Mouse (Mus musculus) right cerebral cortex, postnatal 14 days (tissue): ENCODE results near the gene Siglecg.

Source experiments
- DNase-seq: peaks from one replicate; pipeline ENCODE4 v3.0.0; 2022

The Siglecg gene

GRCm38 (mm10) chr7:43443126-43443916 is 35.3 kb downstream of the Siglecg start:
- DNase-seq: peak; percentile 59

- peak; percentile 91 for DNase-seq
Measured at GRCm38 (mm10) chr7:43443917-43444293, 35.9 kb downstream of the Siglecg start, which contains the start of the genes Etfb and Gm45233. Etfb (plus strand) TSS chr7:43444083. Gm45233 (plus strand) TSS chr7:43444128.

DNA sequence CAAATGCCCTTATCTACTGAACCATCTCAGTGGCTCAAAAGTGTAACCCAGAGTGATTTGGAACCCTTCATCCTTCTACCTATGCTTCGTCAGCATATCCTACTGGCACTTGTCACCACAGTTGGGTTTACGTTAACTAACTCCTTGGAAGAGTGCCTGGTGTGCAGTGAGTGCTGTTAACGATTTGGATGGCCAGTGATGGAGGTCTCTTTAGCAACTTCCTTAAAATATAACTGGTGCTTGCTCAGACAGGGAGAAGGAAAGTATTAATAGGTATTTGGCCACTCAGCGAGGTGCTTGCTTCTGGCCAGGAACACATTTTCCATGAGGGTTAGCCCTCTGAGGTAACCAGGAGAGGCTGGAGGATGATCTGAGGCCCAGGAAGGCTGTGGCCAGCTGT is 39.8 kb downstream of the Siglecg start:
- no peak for DNase-seq

- DNase-seq: no peak
Measured at GRCm38 (mm10) chr7:43448246-43448645, 40.2 kb downstream of the Siglecg start.

GRCm38 (mm10) chr7:43449811-43450210 is 41.8 kb downstream of the Siglecg start:
- no peak for DNase-seq

- DNase-seq: no peak
Measured at GRCm38 (mm10) chr7:43451726-43452125, 43.7 kb downstream of the Siglecg start.

GRCm38 (mm10) chr7:43452609-43453008 is 44.6 kb downstream of the Siglecg start:
- DNase-seq: no peak

GRCm38 (mm10) chr7:43453599-43454355 is 45.8 kb downstream of the Siglecg start:
- no peak for DNase-seq

DNA sequence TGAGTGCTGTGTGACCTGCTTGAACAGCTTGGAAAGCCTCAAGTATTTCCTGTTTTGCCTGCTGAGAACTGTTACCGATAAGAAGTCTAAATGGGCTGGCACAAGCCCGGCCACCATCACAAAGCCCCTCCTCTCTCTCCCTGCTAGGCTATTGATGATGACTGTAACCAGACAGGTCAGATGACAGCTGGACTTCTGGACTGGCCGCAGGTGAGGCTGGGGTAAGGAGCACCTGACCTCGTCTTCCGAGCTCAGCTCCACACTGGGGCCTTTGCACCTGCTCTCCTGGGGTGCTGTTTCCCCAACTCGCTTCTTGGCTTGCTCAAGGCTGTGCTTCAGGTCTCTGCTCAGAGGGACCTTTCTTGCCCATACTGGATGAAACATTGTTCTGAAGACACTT is 46.4 kb downstream of the Siglecg start:
- DNase-seq: no peak

DNA sequence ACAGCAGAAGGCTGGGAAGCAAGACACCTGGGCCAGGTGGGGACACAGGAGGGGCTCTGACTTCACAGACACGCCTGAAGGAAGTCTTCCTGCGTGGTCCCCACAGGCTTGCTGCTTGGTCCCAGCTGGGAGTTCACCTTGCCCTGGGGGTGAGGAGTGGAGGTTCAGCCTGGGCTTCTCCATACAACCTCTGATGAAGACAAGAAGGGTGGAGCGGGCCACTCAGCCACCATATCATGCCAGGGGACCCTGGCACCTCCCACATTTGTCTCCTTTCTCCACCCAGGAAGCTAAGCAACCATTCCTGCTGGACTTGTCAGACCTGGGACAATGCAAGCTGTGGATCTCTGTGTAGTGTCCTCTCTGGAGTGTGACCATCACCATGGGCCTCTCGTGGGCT is 54.8 kb downstream of the Siglecg start, which contains the start of gene Vsig10l:
TSS of gene Vsig10l (plus strand) at position 301 of the 400 bp plus-strand sequence.
- no peak for DNase-seq

DNA sequence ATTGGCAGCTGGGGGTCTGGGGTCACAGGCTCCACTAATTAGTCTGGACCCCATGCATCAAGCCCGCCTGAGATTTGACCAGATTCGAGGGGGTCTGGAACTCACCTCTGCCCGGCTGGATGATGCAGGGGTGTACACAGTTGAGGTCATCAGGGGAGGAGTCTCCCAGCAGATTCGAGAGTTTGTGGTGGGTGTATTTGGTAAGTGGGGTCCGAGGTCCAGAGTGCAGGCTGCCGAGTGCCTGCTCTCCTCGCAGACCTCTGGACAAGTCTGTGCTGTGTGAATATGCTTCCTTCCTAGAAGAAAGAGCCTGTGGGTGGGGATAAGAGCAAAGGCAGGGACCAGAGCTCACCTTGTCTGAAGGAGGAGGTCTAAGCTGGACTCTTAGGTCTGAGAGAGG is 56.0 kb downstream of the Siglecg start:
- DNase-seq: no peak

DNA sequence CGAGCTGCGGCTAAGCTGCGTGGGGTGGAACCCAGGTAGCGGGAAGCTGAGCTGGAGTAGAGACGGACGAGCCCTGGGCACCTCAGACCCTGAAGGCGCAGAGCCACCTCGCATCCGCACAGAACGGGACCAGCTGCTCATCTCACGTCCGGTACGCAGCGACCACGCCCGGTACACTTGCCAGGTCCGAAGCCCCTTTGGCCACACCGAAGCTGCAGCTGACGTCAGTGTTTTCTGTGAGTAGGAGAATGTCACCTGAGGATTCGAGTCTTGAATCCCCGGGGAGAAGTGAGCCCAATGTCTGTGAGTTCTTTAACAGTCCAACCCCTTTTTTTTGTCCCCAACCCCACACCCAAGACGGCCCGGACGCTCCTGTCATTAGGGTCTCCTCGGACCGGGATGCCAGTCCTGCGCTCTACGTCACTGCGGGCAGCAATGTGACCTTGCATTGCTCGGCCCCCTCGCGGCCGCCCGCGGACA is 56.9 kb downstream of the Siglecg start:
- no peak for DNase-seq

DNA sequence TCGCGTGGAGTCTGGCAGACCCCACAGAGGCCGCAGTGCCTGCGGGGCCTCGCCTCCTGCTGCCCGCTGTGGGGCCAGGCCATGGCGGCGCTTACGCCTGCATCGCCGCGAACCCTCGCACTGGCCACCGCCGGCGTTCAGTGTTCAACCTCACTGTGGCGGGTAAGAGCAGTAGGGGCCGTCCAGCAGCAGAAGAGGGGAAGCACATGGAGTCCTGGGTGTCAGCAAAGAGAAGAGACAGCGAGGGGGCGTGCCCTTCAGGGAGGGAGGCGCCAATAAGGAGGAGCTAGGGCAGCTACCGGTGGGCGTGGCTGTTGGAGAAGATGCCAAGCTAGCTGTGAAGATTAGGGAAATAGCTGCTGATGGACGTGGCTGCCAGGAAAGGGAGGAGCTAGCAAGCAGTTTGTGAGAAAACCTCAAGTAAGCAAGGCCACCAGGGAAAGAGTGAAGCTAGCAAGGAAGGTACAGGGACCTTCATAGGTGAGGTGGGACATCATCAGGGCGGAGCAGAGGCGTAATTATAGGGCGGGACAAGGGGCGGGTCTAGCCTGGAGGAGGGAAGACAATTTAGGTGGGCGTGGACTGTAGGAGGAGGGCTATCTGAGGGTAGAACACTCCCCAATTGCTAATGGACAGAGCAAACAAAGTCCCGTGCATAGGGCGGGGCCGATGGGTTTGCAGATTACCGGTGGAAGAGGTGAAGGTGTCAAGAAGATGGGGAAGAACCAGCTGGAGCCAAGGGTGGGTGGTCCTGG is 57.5 kb downstream of the Siglecg start:
- peak; percentile 77 for DNase-seq

DNA sequence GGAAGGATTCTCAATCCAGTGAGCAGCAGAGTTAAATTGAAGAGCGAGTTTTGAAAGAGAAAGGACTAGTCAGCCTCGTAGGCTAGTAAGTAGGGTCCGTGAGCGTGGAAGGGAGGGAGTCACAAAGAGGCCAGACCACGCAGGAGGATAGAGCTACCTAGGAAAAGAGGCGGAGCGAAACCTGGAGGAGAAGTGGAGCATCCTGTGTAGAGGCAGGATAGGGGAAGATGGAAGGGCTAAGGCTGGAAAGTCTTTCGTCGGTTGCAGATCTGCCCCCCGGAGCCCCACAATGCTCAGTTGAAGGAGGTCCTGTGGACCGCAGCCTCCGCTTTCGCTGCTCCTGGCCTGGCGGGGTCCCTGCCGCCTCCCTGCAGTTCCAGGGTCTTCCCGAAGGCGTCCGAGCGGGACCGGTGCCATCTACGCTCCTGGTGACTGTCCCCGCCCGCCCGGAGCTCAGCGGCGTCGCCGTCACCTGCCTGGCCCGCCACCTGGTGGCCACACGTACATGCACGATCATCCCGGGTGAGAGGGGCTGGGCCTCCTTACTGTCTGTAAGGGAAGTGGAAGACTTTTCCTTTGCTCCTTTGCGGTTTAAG is 58.2 kb downstream of the Siglecg start:
- DNase-seq: peak; percentile 89
